Mouse (Mus musculus) frontal cortex, postnatal 25 days (tissue): ENCODE measurements around the gene Fam131a.

ENCODE experiments used
- DNase-seq, 2 experiments: peaks; one replicate each; pipeline ENCODE4 v3.0.0; 2022; ENCODE audit warnings: low spot score in 2 of 2

The Fam131a gene

GRCm38 (mm10) chr16:20715976-20716840 is 23.2 kb downstream of the Fam131a start:
- peak; percentile 66 to 69 for DNase-seq

DNA sequence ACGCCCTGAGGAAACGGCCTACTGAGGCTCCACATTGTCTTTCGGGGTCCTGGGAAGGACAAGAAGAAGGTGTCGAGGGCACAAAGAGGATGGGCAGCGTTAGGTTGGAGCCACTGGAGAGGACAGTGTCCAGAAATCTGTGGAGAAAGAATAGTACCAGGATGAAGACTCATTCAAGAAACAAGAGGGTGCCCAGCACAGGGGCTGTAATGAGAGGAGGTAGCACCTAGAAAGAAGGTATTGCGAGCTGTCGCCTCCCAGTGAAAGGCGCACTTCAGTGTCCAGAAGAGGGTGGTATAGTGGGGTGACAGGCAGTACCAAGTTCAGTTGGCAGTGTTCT is 23.8 kb downstream of the Fam131a start:
- no peak for DNase-seq

- DNase-seq = peak; percentile 89 to 94
Observed at GRCm38 (mm10) chr16:20717181-20717977, 24.3 kb downstream of the Fam131a start, which contains the start of the genes Polr2h and Clcn2. TSS of gene Polr2h (plus strand) at chr16:20717665. TSS of gene Clcn2 (minus strand) at chr16:20717746.

DNA sequence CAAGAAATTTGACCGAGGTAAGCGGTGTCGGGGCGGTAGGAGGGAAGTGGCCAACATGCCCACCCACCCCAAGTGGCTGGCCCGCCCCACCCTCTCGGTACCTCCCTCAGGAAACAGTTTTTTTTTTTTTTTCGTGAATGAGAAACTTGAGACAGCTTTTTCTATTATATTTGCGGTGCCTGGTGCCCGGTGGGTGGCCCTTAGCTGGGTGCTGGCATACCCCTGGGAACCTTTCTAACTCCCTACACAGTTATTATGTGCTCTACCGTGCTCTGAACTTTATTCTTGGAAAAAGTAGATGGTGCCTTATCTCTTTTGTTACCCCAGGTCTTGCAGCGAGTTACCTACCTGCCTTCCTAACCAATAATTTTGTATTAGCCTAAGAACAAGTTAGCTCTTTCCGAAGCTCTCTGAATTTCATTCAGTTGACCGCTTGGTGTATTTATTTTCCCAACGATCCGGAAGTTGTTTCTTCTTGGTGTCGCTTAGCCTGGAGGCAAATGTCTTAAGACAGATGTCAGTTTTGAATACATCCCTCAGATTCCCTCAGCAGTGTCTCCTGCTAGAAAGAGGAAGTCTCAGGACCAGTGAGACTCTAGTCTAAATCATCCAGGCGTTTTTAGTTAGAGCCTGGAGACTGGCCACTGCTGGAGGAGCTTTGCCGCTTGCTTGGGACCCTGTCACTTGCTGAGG is 25.1 kb downstream of the Fam131a start:
- no peak for DNase-seq

- DNase-seq = no peak
Observed at GRCm38 (mm10) chr16:20721808-20722207, 28.8 kb downstream of the Fam131a start.

GRCm38 (mm10) chr16:20722736-20723135 is 29.7 kb downstream of the Fam131a start:
- no peak for DNase-seq

DNA sequence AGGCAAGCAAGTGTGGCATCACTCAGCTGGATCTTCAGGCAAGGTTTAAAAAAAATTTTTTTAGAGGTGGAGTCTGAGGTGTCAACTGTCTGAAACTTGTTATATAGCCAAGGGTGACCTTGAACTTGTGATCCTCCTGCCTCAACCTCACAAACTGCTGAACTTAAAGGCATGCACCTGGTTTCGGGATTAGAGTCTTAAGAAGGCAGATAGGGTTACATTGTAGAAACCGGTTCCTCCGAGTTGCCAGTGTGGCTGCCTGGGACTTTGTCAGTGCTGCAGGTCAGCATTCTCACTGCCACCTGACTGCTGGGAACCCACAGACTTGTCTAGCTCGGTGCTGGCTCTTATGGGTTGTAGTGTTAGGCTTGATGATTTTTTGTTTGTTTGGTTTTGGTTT is 30.2 kb downstream of the Fam131a start:
- DNase-seq = no peak

DNA sequence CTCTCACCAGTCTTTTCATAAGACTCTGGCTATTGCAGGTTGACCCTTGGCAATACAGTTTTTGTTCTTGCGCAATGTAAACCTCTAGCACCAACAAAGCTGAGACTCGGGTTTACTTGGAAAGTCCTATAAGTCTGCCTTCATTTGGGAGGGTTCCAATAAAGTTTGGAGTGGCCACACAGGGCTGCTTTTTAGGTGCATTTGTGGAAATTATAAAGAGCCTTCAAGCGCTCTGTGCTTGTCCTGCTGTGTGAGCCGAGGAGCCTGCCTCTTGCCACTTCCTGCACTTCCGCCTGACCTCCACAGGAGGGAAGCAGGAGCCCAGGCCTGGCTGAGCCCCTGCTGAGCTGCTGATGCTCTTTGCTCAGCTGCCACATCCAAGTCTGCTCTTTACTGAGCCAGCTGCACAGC is 31.3 kb downstream of the Fam131a start:
- no peak for DNase-seq

- DNase-seq = no peak
Observed at GRCm38 (mm10) chr16:20725321-20725720, 32.3 kb downstream of the Fam131a start.

DNA sequence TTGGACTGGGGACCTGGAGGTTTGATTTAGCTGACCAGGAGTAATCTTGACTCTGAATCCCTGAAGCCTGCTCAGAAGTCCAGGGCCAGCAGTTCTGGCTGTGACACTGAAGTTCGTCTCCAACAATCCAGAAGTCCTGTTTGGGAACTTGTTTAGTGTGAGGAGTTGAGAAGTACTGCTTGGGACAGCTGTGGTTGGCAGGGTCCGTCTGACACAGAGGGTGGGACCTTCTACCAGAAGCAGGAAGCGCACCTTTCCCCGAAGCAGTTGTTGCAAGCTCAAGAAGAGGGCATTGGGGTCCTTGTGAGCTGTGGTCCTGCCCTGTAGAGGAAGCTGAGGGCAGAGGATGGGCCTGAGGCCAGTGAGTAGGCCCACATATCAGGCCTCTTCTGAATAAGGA is 32.7 kb downstream of the Fam131a start:
- DNase-seq = no peak

GRCm38 (mm10) chr16:20726384-20726783 is 33.3 kb downstream of the Fam131a start:
- no peak for DNase-seq

DNA sequence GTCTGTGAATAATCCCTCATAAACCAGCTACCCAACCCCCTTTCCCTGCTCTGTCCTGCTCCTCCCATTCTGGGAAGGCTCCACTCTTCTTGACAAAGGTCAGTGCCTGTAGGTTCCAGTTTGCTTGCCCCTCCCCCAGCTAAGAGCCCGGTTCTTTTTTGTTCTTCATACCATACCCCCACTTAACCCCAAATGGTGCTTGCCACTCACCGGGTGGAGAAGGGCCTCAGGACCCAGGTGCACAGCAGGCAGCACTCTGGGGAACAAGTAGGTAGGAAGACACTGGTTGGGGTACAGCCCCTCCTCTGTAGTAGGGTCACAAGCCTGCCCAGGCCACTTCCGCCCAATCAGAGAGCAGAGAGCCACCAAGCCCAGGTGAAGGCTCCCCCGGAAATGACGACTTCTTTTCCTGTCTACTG is 37.3 kb downstream of the Fam131a start:
- no peak for DNase-seq

GRCm38 (mm10) chr16:20731688-20732087 is 38.6 kb downstream of the Fam131a start:
- DNase-seq = no peak

DNA sequence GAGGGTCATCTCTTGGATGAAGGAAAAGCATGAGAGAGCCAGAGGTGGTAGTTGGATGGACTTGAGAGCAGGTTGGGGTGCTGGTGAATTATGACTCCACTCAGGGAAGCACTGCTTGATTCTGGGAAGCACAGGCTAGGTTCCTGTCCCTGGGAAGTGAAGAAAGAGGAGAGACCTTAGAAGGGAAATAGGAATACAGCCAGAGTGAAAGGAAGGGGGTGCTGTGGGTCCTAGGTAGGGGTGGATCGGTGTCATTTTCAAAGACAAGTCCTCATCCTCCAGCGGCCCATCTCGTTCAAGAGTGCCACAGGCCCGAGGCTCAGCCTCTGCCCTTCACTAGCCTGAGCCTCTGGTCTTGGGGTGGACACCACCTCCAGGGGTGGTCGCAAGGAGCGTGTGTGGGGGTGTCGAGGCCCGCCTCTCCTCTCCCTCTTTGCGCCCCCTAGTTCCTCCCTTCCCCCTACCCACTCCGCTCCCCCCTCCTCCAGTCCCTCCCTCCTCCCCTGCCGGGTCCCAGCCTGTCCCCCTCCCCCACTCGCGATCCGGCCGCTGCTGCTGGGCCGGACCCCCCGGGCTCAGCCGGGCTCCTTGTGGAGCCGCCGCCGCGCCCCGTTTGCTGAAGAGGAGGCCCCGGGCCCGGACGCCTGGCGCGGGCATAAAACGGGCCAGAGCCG is 39.3 kb downstream of the Fam131a start:
- no peak for DNase-seq

DNA sequence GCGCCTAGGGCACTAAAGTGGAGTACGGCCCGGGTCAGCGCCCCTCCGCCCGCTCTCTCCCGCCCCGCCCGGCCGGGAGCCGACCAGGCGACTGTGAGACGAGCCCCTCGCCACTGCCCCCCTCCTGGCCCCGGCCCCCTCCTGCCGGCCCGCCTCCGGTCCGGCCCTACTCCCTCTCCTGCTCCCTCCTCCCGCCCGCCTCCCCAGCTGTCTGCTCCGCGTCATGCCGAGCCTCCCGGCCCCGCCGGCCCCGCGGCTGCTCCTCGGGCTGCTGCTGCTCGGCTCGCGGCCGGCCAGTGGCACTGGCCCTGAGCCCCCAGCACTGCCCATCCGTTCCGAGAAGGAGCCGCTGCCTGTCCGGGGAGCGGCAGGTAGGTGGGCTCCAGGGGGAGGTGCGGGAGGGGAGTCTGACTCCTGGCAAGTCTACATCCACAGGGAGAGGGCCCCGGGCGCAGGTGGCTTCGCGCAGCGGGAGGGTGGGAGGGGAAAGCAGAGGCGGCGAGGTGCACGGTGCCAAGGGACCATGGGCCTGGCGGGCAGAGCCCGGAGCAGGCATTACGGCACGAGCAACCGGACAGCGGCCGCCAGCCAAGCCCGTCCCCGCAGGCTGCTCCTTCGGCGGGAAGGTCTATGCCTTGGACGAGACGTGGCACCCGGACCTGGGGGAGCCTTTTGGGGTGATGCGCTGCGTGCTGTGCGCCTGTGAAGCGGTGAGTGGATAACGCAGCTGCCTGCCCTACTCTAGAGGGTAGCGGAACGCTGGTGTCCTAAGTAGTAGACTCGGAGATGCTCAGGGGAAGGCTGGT is 40.1 kb downstream of the Fam131a start, which contains the start of gene Chrd:
Gene Chrd, plus strand, starts transcription at position 203 of the 806 bp plus-strand sequence.
- DNase-seq = no peak

DNA sequence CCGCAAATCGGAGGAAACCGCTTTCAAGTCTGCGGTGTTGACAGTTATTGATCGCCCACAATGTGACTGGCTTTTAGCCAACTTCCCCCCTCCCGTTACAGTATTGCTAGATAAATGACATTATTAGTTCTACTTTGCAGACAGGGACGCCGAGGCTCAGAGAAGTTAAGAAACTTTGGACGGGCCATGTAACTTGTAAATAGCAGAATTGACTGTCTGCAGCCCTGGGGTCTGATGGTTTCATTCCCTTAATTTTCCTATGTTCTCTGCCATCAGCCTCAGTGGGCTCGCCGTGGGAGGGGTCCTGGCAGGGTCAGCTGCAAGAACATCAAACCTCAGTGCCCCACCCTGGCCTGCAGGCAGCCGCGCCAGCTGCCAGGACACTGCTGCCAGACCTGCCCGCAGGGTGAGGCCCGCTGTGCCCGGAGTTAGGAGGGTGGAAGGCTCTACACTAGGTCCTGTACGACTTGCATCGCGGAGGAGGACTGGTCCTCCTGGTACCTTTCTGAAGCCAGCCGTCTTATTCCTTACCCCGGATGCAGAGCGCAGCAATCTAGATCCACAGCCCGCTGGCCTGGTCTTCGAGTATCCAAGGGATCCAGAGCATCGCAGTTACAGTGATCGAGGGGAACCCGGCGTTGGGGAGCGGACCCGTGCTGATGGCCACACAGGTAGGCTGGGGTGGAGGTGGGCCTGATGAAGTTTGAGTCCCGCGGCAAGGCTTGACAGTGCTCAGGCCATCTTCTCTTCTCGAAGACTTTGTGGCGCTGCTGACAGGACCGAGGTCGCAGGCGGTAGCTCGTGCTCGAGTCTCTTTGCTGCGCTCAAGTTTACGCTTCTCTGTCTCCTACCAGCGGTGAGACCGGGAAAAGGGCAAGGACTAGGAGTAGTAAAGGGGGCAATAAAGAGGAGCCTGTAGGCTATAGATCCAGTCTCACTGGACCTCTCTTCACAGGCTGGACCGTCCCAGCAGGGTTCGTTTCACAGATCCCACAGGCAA is 41.0 kb downstream of the Fam131a start, which contains the start of gene Thpo:
Gene Thpo, minus strand, starts transcription at position 781 of the 1,000 bp plus-strand sequence.
- DNase-seq = no peak

DNA sequence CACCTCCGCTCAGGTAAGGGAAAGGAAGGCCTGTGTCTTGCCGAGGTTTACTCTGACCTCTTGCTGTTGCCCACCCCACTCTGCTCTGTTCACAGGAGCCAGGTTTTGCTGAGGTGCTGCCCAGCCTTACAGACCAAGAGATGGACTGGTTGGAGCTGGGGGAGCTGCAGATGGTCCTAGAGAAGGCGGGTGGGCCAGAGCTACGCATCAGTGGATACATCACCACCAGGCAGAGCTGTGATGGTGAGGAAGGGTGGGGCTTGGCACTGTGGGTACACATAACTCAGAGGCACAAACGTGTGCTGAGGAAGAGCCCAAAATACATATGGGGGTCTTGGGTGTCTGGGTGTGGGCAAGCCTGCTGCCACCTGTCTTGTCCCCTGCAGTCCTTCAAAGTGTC is 42.6 kb downstream of the Fam131a start:
- no peak for DNase-seq

- no peak for DNase-seq
Observed at GRCm38 (mm10) chr16:20736168-20736567, 43.1 kb downstream of the Fam131a start.

DNA sequence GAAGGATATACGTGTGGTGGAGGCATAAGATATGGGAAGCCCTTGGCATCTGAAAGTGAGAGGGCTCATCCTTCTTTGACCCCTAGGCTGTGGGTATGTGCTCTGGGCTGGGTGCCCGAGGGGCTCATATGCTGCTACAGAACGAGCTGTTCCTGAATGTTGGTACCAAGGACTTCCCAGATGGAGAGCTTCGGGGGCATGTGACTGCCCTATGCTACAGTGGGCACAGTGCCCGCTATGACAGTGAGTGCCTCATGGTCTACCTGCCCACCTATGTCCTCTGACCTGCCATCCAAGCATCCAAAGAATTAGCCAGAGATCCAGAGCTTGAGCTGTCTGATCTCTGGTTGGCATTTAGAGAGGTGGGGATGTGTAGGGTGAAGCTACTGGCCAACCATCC is 43.8 kb downstream of the Fam131a start:
- no peak for DNase-seq
